In genomic region chr7:19826756-19827155, GRCm38 (mm10) we compare ENCODE assay signal across 16 mouse cellular contexts. TPM values are rescaled to one million over a fixed set of nuclear protein-coding genes. Genes with fewer than 3 reads are reported as not detected.
DNase-seq lines count a peak whose midpoint lies in the region; ATAC-seq and TF ChIP-seq lines count a peak whose summit lies in the region.
"Had no signal": no experiment of that assay in that cellular context is flagged by ENCODE, and none has a peak within 500 bp of the region (broad histone marks: within the 10 kb centered on the region; RNA-seq: fewer than 3 reads in every experiment).

No protein-coding gene starts in this region.

- ATAC-seq in intestine, embryonic 15.5 days, result no peak
- ATAC-seq in intestine, postnatal 0 days, result no peak
- no peak for ATAC-seq in forebrain, embryonic 16.5 days
- ATAC-seq: hindbrain, postnatal 0 days; liver, embryonic 12.5 days had no signal

- H3K9me3 ChIP-seq in intestine, embryonic 15.5 days, result no peaks in the 10 kb centered on the region
- no peaks in the 10 kb centered on the region for H3K9me3 ChIP-seq in intestine, postnatal 0 days (ENCODE audit: control insufficient read depth)
- H3K9me3 ChIP-seq in E14TG2a.4 (ENCODE audit: low read length), result no peaks in the 10 kb centered on the region
- H3K9me3 ChIP-seq in limb, embryonic 10.5 days (replicated peaks), result no peaks in the 10 kb centered on the region
- H3K9me3 ChIP-seq in forebrain, embryonic 16.5 days (ENCODE audit: control insufficient read depth, low read length), result no peaks in the 10 kb centered on the region
- H3K9me3 ChIP-seq: liver, embryonic 12.5 days had no signal

- H3K4me2 ChIP-seq in intestine, embryonic 15.5 days (replicated peaks), result no peak overlapping the region
- H3K4me2 ChIP-seq in intestine, postnatal 0 days (replicated peaks; ENCODE audit: low read depth), result no peak overlapping the region
- H3K4me2 ChIP-seq in forebrain, embryonic 16.5 days (ENCODE audit: low read length), result no peak overlapping the region
- H3K4me2 ChIP-seq: liver, embryonic 12.5 days; midbrain, embryonic 11.5 days had no signal

- 0 out of 2 replicates have a peak overlapping the region, but pooled peaks have one; percentile 11 for H3K27ac ChIP-seq in intestine, embryonic 15.5 days
- H3K27ac ChIP-seq in intestine, postnatal 0 days (ENCODE audit: low read depth, low read length), result no peak overlapping the region
- 0 out of 2 replicates have a peak overlapping the region, but pooled peaks have one; percentile 6 for H3K27ac ChIP-seq in limb, embryonic 10.5 days
- H3K27ac ChIP-seq in forebrain, embryonic 16.5 days (ENCODE audit: low read length), result no peak overlapping the region
- H3K27ac ChIP-seq: hindbrain, postnatal 0 days; liver, embryonic 12.5 days had no signal

- DNase-seq in ZHBTc4 (ENCODE audit: low read depth, low spot score), result peak; percentile 82
- no peak for DNase-seq in limb, embryonic 10.5 days (ENCODE audit: low spot score)
- DNase-seq in neural tube, embryonic 10.5 days (ENCODE audit: extremely low spot score, low spot score), result no peak
- DNase-seq: cerebellum, adult 11 months; lung, postnatal 10 days; thymus, postnatal 36 days had no signal

- peaks cover 40% of the 10 kb centered on the region for H3K4me1 ChIP-seq in intestine, embryonic 15.5 days (replicated peaks)
- peaks cover 9% of the 10 kb centered on the region; the same call in 1 of the 2 replicates for H3K4me1 ChIP-seq in intestine, postnatal 0 days (replicated peaks; ENCODE audit: control insufficient read depth, insufficient read depth, low read length)
- H3K4me1 ChIP-seq in E14TG2a.4 (replicated peaks; ENCODE audit: low read depth, low read length), result peaks cover 77% of the 10 kb centered on the region
- peaks cover 32% of the 10 kb centered on the region for H3K4me1 ChIP-seq in limb, embryonic 10.5 days
- H3K4me1 ChIP-seq in forebrain, embryonic 16.5 days (replicated peaks; ENCODE audit: control insufficient read depth, insufficient read depth, low read length), result peaks cover 6% of the 10 kb centered on the region

- no peaks in the 10 kb centered on the region for H3K36me3 ChIP-seq in intestine, embryonic 15.5 days
- H3K36me3 ChIP-seq in intestine, postnatal 0 days (ENCODE audit: control insufficient read depth, insufficient read depth), result no peaks in the 10 kb centered on the region
- no peaks in the 10 kb centered on the region for H3K36me3 ChIP-seq in E14TG2a.4 (ENCODE audit: insufficient read depth, low read length)
- no peaks in the 10 kb centered on the region for H3K36me3 ChIP-seq in limb, embryonic 10.5 days
- no peaks in the 10 kb centered on the region for H3K36me3 ChIP-seq in forebrain, embryonic 16.5 days (ENCODE audit: control insufficient read depth, insufficient read depth)
- H3K36me3 ChIP-seq: liver, embryonic 12.5 days had no signal

- TF ChIP-seq CTCF in intestine, postnatal 0 days (IDR thresholded peaks at IDR 0.05; ENCODE audit: low read depth), result no peak
- no peak for TF ChIP-seq CTCF in E14TG2a.4 (conservative IDR thresholded peaks at IDR 0.05; ENCODE audit: low read length)

- H3K9ac ChIP-seq in intestine, embryonic 15.5 days, result no peak overlapping the region
- no peak overlapping the region for H3K9ac ChIP-seq in intestine, postnatal 0 days (ENCODE audit: low read depth, low read length)
- no peak overlapping the region for H3K9ac ChIP-seq in forebrain, embryonic 16.5 days (replicated peaks; ENCODE audit: low read depth, low read length)
- H3K9ac ChIP-seq: liver, embryonic 12.5 days had no signal

- WGBS in intestine, embryonic 15.5 days, result 36% methylated on average over 6 of the region's 6 CpGs
- 55% methylated on average over 6 of the region's 6 CpGs for WGBS in intestine, postnatal 0 days
- WGBS in limb, embryonic 10.5 days, result 43% methylated on average over 6 of the region's 6 CpGs
- WGBS in forebrain, embryonic 16.5 days, result 40% methylated on average over 5 of the region's 6 CpGs

- H3K4me3 ChIP-seq in intestine, embryonic 15.5 days (replicated peaks), result no peak overlapping the region
- no peak overlapping the region for H3K4me3 ChIP-seq in intestine, postnatal 0 days (ENCODE audit: low read depth, low read length)
- H3K4me3 ChIP-seq in E14TG2a.4 (replicated peaks; ENCODE audit: low read length), result peak overlapping the region; percentile 58
- no peak overlapping the region for H3K4me3 ChIP-seq in limb, embryonic 10.5 days
- no peak overlapping the region for H3K4me3 ChIP-seq in forebrain, embryonic 16.5 days (replicated peaks; ENCODE audit: low read length)
- H3K4me3 ChIP-seq: liver, embryonic 12.5 days had no signal

- H3K27me3 ChIP-seq in intestine, embryonic 15.5 days (replicated peaks), result 0 out of 2 replicates have a peak, but pooled peaks cover 3% of the 10 kb centered on the region
- no peaks in the 10 kb centered on the region for H3K27me3 ChIP-seq in intestine, postnatal 0 days (replicated peaks; ENCODE audit: control insufficient read depth, insufficient read depth, low read length)
- no peaks in the 10 kb centered on the region for H3K27me3 ChIP-seq in E14TG2a.4 (ENCODE audit: insufficient read depth, low read length)
- H3K27me3 ChIP-seq in limb, embryonic 10.5 days (ENCODE audit: low read depth, poor library complexity, severe bottlenecking), result peaks cover 27% of the 10 kb centered on the region
- peaks cover 17% of the 10 kb centered on the region for H3K27me3 ChIP-seq in forebrain, embryonic 16.5 days (replicated peaks; ENCODE audit: control insufficient read depth, insufficient read depth, low read length)

RNA-seq across cellular contexts. Expression of gene Bcl3, which starts 4.2 kb away (rescaled TPM):
- 13.3 and 13.9 TPM in 2 replicates for polyA plus RNA-seq in intestine, embryonic 15.5 days (2015; fragmentation: Nextera tagmentation; extraction: Ambion mirVana)
- 19.0 and 23.7 TPM in 2 replicates for polyA plus RNA-seq in intestine, postnatal 0 days (2015; fragmentation: Nextera tagmentation; extraction: Ambion mirVana)
- polyA plus RNA-seq in limb, embryonic 10.5 days (2016; fragmentation: Nextera tagmentation; extraction: Ambion mirVana), result 0.82 and 1.2 TPM in 2 replicates
- 0.30 and 0.92 TPM in 2 replicates for polyA plus RNA-seq in forebrain, embryonic 16.5 days (2015; fragmentation: Nextera tagmentation; extraction: Ambion mirVana)

RNA-seq across cellular contexts. Expression of gene Gm19345, which starts 25.0 kb away (rescaled TPM):
- 0.14 and 0.16 TPM in 2 replicates for polyA plus RNA-seq in intestine, embryonic 15.5 days (2015; fragmentation: Nextera tagmentation; extraction: Ambion mirVana)
- polyA plus RNA-seq in intestine, postnatal 0 days (2015; fragmentation: Nextera tagmentation; extraction: Ambion mirVana), result 0.16 and 0.39 TPM in 2 replicates
- polyA plus RNA-seq in limb, embryonic 10.5 days (2016; fragmentation: Nextera tagmentation; extraction: Ambion mirVana), result not detected in 2 replicates
- polyA plus RNA-seq in forebrain, embryonic 16.5 days (2015; fragmentation: Nextera tagmentation; extraction: Ambion mirVana), result 8.8 and 11.8 TPM in 2 replicates
- polyA plus RNA-seq: heart, embryonic 16.5 days; liver, embryonic 12.5 days; midbrain, embryonic 11.5 days had no signal

RNA-seq across cellular contexts. Expression of gene Cblc, which starts 30.1 kb away (rescaled TPM):
- 24.5 and 26.4 TPM in 2 replicates for polyA plus RNA-seq in intestine, embryonic 15.5 days (2015; fragmentation: Nextera tagmentation; extraction: Ambion mirVana)
- polyA plus RNA-seq in intestine, postnatal 0 days (2015; fragmentation: Nextera tagmentation; extraction: Ambion mirVana), result 54.8 and 56.5 TPM in 2 replicates
- polyA plus RNA-seq in limb, embryonic 10.5 days (2016; fragmentation: Nextera tagmentation; extraction: Ambion mirVana), result 1.4 and 1.6 TPM in 2 replicates
- polyA plus RNA-seq in forebrain, embryonic 16.5 days (2015; fragmentation: Nextera tagmentation; extraction: Ambion mirVana), result not detected in 2 replicates
- polyA plus RNA-seq: cortical plate, adult 2 months; midbrain, embryonic 11.5 days had no signal

RNA-seq across cellular contexts. Expression of gene Ceacam16, which starts 34.3 kb away (rescaled TPM):
- polyA plus RNA-seq in intestine, embryonic 15.5 days (2015; fragmentation: Nextera tagmentation; extraction: Ambion mirVana), result not detected in 2 replicates
- polyA plus RNA-seq in intestine, postnatal 0 days (2015; fragmentation: Nextera tagmentation; extraction: Ambion mirVana), result not detected in 2 replicates
- not detected in 2 replicates for polyA plus RNA-seq in limb, embryonic 10.5 days (2016; fragmentation: Nextera tagmentation; extraction: Ambion mirVana)
- 0.46 and 0.77 TPM in 2 replicates for polyA plus RNA-seq in forebrain, embryonic 16.5 days (2015; fragmentation: Nextera tagmentation; extraction: Ambion mirVana)
- polyA plus RNA-seq: cortical plate, adult 2 months; heart, embryonic 16.5 days; liver, embryonic 12.5 days; midbrain, embryonic 11.5 days; neural tube, embryonic 11.5 days had no signal

RNA-seq across cellular contexts. Expression of gene Bcam, which starts 55.9 kb away (rescaled TPM):
- 76.9 and 79.4 TPM in 2 replicates for polyA plus RNA-seq in intestine, embryonic 15.5 days (2015; fragmentation: Nextera tagmentation; extraction: Ambion mirVana)
- polyA plus RNA-seq in intestine, postnatal 0 days (2015; fragmentation: Nextera tagmentation; extraction: Ambion mirVana), result 36.2 and 38.0 TPM in 2 replicates
- 53.8 and 58.6 TPM in 2 replicates for polyA plus RNA-seq in limb, embryonic 10.5 days (2016; fragmentation: Nextera tagmentation; extraction: Ambion mirVana)
- polyA plus RNA-seq in forebrain, embryonic 16.5 days (2015; fragmentation: Nextera tagmentation; extraction: Ambion mirVana), result 7.9 and 8.8 TPM in 2 replicates

Comparison
In these comparisons a context has a peak if more than half of its experiments do, and no peak if none do; other contexts are left out.
1. H3K27ac ChIP-seq: peak in intestine, embryonic 15.5 days (single experiment) and limb, embryonic 10.5 days (single experiment); none in intestine, postnatal 0 days (single experiment) and forebrain, embryonic 16.5 days (single experiment).